Mouse (Mus musculus) gastrocnemius, postnatal 4 days (tissue): ENCODE results near the gene Polr2g. TPM values are rescaled to one million over a fixed set of nuclear protein-coding genes. Genes with fewer than 3 reads are reported as not detected.
"Not testable (repeated sequence)": the region's sequence is repeated elsewhere in the genome, so short reads cannot be mapped to it uniquely, and the experiment has no call there.

Experiments
- DNase-seq, 2 experiments: peaks; one replicate each; pipeline ENCODE4 v3.0.0; 2021 to 2022; ENCODE audit warnings: low spot score in 2 of 2, mixed read lengths in 2 of 2
- long read RNA-seq, 2 experiments: library from polyadenylated mRNA; stranded (forward); transcript quantifications; one replicate each; pipeline ENCODE4 v2.0.0; 2021
- total RNA-seq, 2 experiments: library from RNA; stranded (reverse); gene quantifications; 2 replicates each; pipeline ENCODE4 v1.2.3; 2021

Polr2g gene
- total RNA-seq = 10 to 100 TPM; 61.0 to 65.4 TPM
- long read RNA-seq, experiment 1, transcript Polr2g-201 (8 exons, 890 nt) = major isoform, 30 of 38 reads
- long read RNA-seq, experiment 1, partial matches to known transcripts = 2 of 38 reads
- long read RNA-seq, experiment 1, other reads (novel, unspliced or antisense) = 1 of 38 reads
- long read RNA-seq, experiment 2, transcript Polr2g-201 (8 exons, 890 nt) = major isoform, 18 of 29 reads
- long read RNA-seq, experiment 2, partial matches to known transcripts = 4 of 29 reads
- long read RNA-seq, experiment 2, other reads (novel, unspliced or antisense) = 4 of 29 reads

GRCm38 (mm10) chr19:8798264-8798946 lies at the start of gene Polr2g:
Gene Polr2g (minus strand): TSS chr19:8798577.
- DNase-seq = peak; percentile 79 to 86

- peak; percentile 50 to 83 for DNase-seq
Measured at GRCm38 (mm10) chr19:8844371-8845129, 46.2 kb upstream of the Polr2g start.

GRCm38 (mm10) chr19:8842961-8843360 lies 44.6 kb upstream of the Polr2g start:
- no peak for DNase-seq

GRCm38 (mm10) chr19:8841012-8841411 lies 42.6 kb upstream of the Polr2g start:
- no peak for DNase-seq

GRCm38 (mm10) chr19:8839908-8840791 lies 41.8 kb upstream of the Polr2g start:
- DNase-seq = peak in 1 of 2 experiments; percentile 77

- no peak for DNase-seq
Measured at GRCm38 (mm10) chr19:8839103-8839907, 40.9 kb upstream of the Polr2g start, which contains the start of gene Gng3. Gene Gng3 (minus strand): TSS chr19:8839194.

GRCm38 (mm10) chr19:8838041-8838730 lies 39.8 kb upstream of the Polr2g start:
- DNase-seq = peak in 1 of 2 experiments; percentile 42

- DNase-seq = peak; percentile 53 to 83
Measured at GRCm38 (mm10) chr19:8837251-8837791, 38.9 kb upstream of the Polr2g start, which contains the start of gene Bscl2. Gene Bscl2 (plus strand): TSS chr19:8837467.

GRCm38 (mm10) chr19:8836327-8836726 lies 38.0 kb upstream of the Polr2g start:
- not testable (repeated sequence) for DNase-seq

GRCm38 (mm10) chr19:8832971-8833370 lies 34.6 kb upstream of the Polr2g start:
- no peak for DNase-seq

- no peak for DNase-seq
Measured at GRCm38 (mm10) chr19:8831262-8831661, 32.9 kb upstream of the Polr2g start.

- no peak for DNase-seq
Measured at GRCm38 (mm10) chr19:8830664-8831063, 32.3 kb upstream of the Polr2g start.

GRCm38 (mm10) chr19:8829660-8830059 lies 31.3 kb upstream of the Polr2g start, which contains the start of gene AC129217.1:
Gene AC129217.1 (plus strand): TSS chr19:8829773.
- DNase-seq = no peak

GRCm38 (mm10) chr19:8822696-8823095 lies 24.3 kb upstream of the Polr2g start:
- no peak for DNase-seq

GRCm38 (mm10) chr19:8821146-8821545 lies 22.8 kb upstream of the Polr2g start:
- DNase-seq = no peak

- no peak for DNase-seq
Measured at GRCm38 (mm10) chr19:8820424-8820956, 22.1 kb upstream of the Polr2g start.

- peak; percentile 96 to 99 for DNase-seq
Measured at GRCm38 (mm10) chr19:8819596-8820423, 21.4 kb upstream of the Polr2g start, which contains the start of gene Hnrnpul2. Gene Hnrnpul2 (plus strand): TSS chr19:8820010.
